ENCODE assay signal across 21 mouse cellular contexts in genomic region chr17:56789286-56789685, GRCm38 (mm10). TPM values are rescaled to one million over a fixed set of nuclear protein-coding genes. Genes with fewer than 3 reads are reported as not detected.
"Had no signal": no experiment of that assay in that cellular context is flagged by ENCODE, and none has a peak within 500 bp of the region (broad histone marks: within the 10 kb centered on the region; RNA-seq: fewer than 3 reads in every experiment).

No protein-coding gene starts in this region.

- DNase-seq: lung, adult 18-20 months; lung, postnatal 10 days; lung, postnatal 4 days; midbrain, embryonic 14.5 days; retina, postnatal 1 day; right cerebral cortex, adult 18-20 months; right cerebral cortex, postnatal 25 days; right cerebral cortex, postnatal 4 days; spleen, adult 18-20 months; thymus, adult 18-20 months; thymus, postnatal 14 days; thymus, postnatal 36 days had no signal

- H3K4me1 ChIP-seq: lung, embryonic 15.5 days; midbrain, embryonic 10.5 days; midbrain, embryonic 12.5 days; neural tube, embryonic 13.5 days; neural tube, embryonic 15.5 days had no signal

- H3K4me2 ChIP-seq: lung, embryonic 15.5 days; midbrain, embryonic 12.5 days; neural tube, embryonic 13.5 days; neural tube, embryonic 15.5 days had no signal

- H3K4me3 ChIP-seq: lung, embryonic 15.5 days; midbrain, embryonic 10.5 days; midbrain, embryonic 12.5 days; myocyte; neural tube, embryonic 13.5 days; neural tube, embryonic 15.5 days had no signal

- H3K27me3 ChIP-seq: lung, embryonic 15.5 days; midbrain, embryonic 12.5 days; neural tube, embryonic 13.5 days; neural tube, embryonic 15.5 days had no signal

- H3K27ac ChIP-seq: lung, embryonic 15.5 days; midbrain, embryonic 10.5 days; midbrain, embryonic 12.5 days; neural tube, embryonic 13.5 days; neural tube, embryonic 15.5 days had no signal

- H3K9ac ChIP-seq: lung, embryonic 15.5 days; midbrain, embryonic 12.5 days; neural tube, embryonic 13.5 days; neural tube, embryonic 15.5 days had no signal

- H3K36me3 ChIP-seq: lung, embryonic 15.5 days; neural tube, embryonic 13.5 days; neural tube, embryonic 15.5 days had no signal

- ATAC-seq: midbrain, embryonic 16.5 days had no signal

- H3K9me3 ChIP-seq: lung, embryonic 15.5 days; midbrain, embryonic 10.5 days; midbrain, embryonic 12.5 days; neural tube, embryonic 13.5 days; neural tube, embryonic 15.5 days had no signal

RNA-seq across cellular contexts. Expression of gene Nrtn, which starts 32.0 kb away (rescaled TPM):
- total RNA-seq: megakaryocyte, adult 5-6 weeks; megakaryocyte-erythroid progenitor cell, adult 5-6 weeks had no signal
